Mouse (Mus musculus) cerebellum, adult 2 months (tissue): ENCODE data around the gene Mgat1.

Experiments used
- CTCF ChIP-seq: fragments of 200-500 bp; IDR thresholded peaks from 2 replicates; pipeline ENCODE4 v1.5.1; 2011; ENCODE audit warnings: low read depth, mild to moderate bottlenecking, control low read depth, low read length, moderate library complexity, borderline replicate concordance; ENCODE audit not compliant: insufficient read depth
- POLR2A ChIP-seq: fragments of 200-500 bp; IDR thresholded peaks from 2 replicates; pipeline ENCODE4 v1.6.1; 2011; ENCODE audit warnings: low read length, control low read depth, borderline replicate concordance; ENCODE audit not compliant: insufficient read depth

DNA sequence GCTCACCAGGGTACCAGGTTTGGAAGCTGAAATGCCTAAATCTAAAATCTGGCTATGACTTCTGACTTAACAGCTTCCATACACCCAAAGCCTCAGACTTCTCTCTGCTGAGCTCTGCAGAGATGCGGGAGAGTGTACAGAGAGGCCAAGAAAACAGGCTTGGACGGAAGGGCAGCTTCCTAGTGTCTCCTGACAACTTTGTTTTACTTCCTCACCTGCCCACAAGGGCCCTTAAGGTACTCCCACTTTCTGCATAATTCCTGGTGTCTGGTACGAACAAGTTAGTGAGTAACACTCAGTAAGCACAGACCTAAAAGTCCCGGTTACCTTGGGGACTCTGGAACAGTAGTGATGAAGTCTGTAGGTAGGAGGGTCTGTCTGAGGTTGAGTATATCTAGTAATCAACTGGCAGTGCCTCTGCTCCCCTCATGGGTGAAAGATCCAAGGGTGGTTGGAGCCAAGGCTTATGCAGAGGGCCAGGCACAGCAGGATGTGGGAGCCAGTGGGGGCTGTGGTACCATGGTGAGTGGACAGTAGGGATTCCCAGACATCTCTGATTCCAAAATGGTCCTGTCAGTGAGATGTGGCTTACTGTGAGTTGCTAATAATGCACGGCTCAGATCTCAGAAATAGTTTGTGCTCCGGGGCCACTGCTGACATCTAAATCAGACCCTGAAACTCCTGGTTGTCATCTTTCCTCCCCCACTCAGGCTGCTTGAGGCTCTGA, 5.1 kb downstream of the Mgat1 start:
- TF ChIP-seq POLR2A (no peak), CTCF (no peak)
